Mouse (Mus musculus) spleen, adult 2 months (tissue): Measurements from ENCODE around the gene Cbx5.
"Not testable (repeated sequence)": the region's sequence is repeated elsewhere in the genome, so short reads cannot be mapped to it uniquely, and the experiment has no call there.

Experiments used
- CTCF ChIP-seq: fragments of 200-500 bp; IDR thresholded peaks from 2 replicates; pipeline ENCODE4 v1.5.1; 2011; ENCODE audit warnings: mild to moderate bottlenecking, inconsistent platforms; ENCODE audit not compliant: insufficient read depth, insufficient read length, insufficient replicate concordance; ENCODE audit errors: extremely low read depth
- POLR2A ChIP-seq: fragments of 200-500 bp; IDR thresholded peaks from 2 replicates; pipeline ENCODE4 v1.6.1; 2011; ENCODE audit warnings: low read depth, low read length, inconsistent platforms

- TF ChIP-seq CTCF, POLR2A: not testable (repeated sequence)
Observed at GRCm38 (mm10) chr15:103249511-103249910, 9.9 kb upstream of the Cbx5 start.
